Mouse (Mus musculus) heart, adult 11 months (tissue): ENCODE results near the gene Pgr.
A peak's percentile ranks its signal among the peaks of the same experiment; 100 is the strongest.

ENCODE experiments used
- DNase-seq: peaks from one replicate; pipeline ENCODE4 v3.0.0; 2022

Gene Pgr

DNA sequence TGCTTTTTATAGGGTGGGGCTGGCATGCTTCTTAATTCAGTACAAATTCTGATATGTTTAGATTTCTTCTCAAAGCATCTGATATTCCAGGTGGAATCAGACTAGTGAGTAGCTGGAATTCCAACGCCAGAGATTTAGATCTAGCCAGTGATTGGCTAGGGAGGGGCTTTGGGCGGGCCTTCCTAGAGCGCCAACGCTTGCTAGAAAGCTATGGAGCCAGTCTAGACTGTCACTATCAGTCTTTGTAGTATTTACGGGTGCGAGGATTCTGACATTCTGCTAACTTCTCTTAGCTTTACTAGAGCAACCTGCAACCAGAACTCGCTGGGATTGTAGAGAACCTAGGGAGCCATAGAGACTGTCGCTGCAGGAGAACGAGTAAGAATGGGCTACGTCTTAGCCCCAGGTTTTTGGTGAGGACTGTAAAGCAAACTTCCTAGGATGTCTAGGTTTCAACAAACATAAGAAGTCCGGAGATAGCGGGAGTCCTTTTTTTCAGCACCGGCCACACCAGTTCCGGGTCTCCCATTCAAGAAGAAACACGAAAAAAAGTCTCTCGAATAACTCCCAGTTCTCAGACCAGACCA is at the start of gene Pgr:
Gene Pgr, plus strand, starts transcription at position 218 of the 587 bp plus-strand sequence.
- DNase-seq: no peak

DNA sequence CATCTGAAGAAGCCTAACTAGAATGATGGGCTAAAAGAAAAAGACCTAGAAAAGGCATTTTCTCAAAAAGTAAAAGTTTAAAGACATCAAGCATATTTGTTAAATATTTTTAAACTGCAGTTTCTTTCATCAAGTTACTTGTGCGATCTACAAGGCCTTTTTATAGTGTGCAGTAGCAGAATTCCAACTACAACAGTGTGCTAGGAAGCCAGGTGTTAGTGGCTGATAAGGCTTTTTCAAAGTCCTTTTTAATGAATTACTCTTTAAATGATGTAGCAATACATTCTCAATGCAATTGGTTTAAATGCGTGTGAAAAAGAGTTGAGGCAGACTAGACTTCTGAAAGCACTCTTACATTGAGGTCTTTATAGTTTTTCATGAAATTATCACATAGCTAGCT is 42.2 kb upstream of the Pgr start:
- no peak for DNase-seq

DNA sequence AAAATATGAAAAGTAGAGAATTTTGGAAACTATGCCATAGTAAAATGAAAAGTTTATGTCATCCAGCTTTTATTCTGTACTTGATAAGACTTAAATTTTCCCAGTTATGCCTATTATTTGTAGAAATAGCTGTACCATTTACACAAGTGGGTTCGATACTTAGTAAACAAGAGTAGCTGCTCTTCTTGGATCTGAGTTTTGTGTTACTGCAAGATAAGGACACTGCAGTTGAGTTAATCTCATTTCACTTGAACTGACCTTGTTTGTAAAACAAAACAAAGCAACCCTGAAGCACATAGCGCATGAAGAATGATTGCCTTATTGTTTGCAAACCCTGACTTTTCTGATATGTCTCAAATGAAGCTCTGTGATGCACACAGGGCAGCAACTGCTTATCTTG is 31.1 kb upstream of the Pgr start:
- no peak for DNase-seq

- no peak for DNase-seq
Observed at GRCm38 (mm10) chr9:8895205-8895604, 4.4 kb upstream of the Pgr start.

GRCm38 (mm10) chr9:8900203-8901012 is 775 bp downstream of the Pgr start:
- no peak for DNase-seq

DNA sequence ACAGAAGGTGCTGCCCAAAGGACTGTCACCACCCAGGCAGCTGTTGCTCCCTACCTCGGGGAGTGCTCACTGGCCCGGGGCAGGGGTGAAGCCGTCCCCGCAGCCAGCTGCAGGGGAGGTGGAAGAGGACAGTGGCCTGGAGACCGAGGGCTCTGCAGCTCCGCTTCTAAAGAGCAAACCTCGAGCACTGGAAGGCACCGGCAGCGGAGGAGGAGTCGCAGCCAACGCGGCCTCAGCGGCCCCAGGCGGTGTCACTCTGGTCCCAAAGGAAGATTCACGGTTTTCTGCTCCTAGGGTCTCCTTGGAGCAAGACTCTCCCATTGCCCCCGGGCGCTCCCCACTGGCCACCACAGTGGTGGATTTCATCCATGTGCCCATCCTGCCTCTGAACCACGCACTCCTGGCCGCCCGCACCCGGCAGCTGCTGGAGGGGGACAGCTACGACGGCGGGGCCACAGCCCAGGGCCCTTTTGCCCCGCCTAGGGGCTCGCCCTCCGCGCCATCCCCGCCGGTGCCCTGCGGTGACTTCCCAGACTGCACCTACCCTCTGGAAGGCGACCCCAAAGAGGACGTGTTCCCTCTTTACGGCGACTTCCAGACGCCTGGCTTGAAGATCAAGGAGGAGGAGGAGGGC is 1.5 kb downstream of the Pgr start:
- no peak for DNase-seq

DNA sequence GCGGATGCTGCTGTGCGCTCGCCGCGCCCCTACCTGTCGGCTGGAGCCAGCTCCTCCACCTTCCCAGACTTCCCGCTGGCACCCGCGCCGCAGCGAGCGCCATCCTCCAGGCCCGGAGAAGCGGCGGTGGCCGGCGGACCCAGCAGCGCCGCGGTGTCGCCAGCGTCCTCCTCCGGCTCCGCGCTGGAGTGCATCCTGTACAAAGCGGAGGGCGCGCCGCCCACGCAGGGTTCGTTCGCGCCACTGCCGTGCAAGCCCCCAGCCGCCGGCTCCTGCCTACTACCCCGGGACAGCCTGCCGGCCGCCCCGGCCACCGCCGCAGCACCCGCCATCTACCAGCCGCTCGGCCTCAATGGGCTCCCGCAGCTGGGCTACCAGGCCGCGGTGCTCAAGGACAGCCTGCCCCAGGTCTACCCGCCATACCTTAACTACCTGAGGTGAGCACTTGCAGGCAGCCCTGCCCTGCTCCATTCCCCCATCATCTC is 2.1 kb downstream of the Pgr start:
- DNase-seq: no peak

GRCm38 (mm10) chr9:8902277-8902676 is 2.6 kb downstream of the Pgr start:
- DNase-seq: no peak

GRCm38 (mm10) chr9:8927561-8927960 is 27.9 kb downstream of the Pgr start:
- no peak for DNase-seq

- DNase-seq: no peak
Observed at GRCm38 (mm10) chr9:8937753-8938152, 38.1 kb downstream of the Pgr start.

GRCm38 (mm10) chr9:8953306-8953705 is 53.7 kb downstream of the Pgr start:
- DNase-seq: no peak

- no peak for DNase-seq
Observed at GRCm38 (mm10) chr9:8964512-8965133, 65.0 kb downstream of the Pgr start.

DNA sequence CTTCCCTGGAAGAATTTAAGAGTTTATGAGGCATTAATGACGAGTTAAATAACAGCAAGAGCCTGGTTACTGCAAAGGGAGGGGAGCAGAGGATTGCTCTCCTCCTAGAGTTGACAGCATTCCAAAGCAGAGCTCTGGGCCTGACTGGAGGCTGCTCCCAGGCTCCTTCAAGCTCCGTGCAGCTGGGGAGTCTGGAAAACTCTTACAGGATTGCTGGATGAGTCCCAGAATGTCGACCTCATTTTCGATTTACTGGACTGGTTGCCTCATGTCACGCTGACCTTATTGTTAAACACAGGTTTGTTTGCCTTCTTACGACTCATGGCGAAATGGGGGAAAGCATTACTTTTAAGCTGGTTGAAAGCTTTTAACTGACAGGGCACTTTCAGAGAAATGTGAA is 70.6 kb downstream of the Pgr start:
- DNase-seq: peak; percentile 95

GRCm38 (mm10) chr9:8971491-8971890 is 71.9 kb downstream of the Pgr start, which contains the start of gene Gm16485:
Gene Gm16485, plus strand, starts transcription at chr9:8971791.
- DNase-seq: no peak

DNA sequence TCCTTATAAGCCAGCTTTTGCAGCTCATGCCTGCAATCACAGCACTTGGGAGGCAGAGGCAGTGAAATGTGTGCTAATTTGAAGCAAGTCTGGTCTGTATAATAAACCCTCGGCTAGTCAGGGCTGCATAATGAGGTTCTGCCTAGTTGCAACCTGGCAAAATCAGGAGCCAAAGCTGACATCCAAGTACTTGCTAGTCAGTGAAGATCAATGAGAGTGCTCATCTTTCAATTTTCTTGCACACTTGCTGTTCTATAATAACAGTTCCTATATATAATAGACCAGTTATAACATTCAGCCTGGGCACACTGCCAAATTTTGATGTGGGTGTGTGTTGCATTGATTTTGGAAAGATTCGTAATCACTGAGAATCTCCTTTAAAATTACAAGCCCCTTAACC is 78.1 kb downstream of the Pgr start:
- DNase-seq: no peak

DNA sequence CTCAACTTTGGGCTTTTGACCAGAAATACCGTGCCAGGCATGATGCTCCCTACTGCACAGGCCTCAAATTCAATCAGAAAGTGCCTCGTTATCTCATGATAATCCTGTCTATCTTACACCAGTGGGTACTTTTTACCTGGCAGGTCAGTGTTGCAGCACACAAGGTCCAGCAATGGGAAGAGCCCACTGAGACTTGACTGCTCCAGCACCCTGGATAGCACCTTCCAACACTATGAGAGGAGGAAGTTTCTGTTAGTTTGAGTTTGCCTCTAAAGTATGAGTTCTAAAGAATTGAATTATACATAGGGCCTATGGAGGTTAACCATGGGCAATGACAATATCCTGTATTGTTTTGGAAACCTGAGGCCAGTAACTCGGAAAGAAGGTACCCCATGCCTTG is 82.7 kb downstream of the Pgr start:
- no peak for DNase-seq

DNA sequence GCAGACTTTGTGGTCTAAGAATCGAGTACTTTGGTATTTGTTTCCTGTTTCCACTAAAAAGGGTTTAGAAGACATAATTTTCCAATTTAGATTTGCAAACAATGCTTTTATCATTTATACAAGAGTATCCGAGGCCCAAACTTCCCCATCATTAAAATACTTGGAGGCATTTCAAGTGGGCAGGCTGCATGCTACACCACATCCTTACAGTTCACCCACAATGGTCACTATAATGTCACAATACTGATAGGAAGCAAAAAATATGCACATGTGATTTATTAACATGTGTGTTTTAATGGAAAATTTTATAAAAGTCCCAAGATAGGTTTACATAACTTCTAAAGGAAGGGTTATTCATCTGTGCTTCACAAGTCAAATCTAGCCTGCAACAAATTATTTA is 96.9 kb downstream of the Pgr start:
- no peak for DNase-seq

DNA sequence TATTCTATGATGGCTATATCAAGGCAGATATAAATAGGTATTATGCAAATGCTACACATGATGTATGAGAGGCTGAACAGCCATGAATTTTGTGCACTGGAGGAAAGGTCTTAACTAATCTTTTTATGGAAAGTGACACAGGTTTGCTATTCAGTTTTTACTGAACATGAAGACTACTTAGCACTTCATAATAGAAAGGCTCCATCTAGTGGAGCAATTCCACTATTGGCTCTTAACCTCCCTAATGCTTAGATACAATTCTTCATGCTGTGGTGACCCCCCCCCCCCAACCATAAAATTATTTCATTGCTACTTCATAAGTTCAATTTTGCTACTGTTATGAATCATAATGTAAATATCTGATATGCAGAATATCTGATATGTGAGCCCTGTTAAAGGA is 101.5 kb downstream of the Pgr start:
- no peak for DNase-seq

DNA sequence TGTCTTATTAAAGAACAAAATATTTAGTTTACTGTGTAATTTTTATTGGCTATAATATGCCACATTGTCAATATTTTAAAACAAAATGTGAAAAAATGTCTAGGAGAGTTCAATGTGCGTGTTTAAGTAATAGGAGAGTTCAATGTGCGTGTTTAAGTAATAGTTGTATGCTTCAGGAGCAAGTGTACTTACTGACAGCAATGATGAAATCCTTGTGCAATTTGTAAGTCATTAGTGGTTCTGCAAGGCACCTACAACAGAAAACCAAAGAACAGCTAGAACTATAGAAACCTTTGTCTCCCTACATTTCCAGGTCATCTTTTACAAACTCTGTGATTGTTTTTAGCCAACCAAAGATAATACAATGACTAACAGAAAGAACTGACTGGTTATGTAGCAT is 115.5 kb downstream of the Pgr start:
- DNase-seq: no peak
